Mouse (Mus musculus): Measurements from ENCODE around the gene Mxd3.

GRCm38 (mm10) chr13:55330567-55331400, 1.2 kb upstream of the Mxd3 start:
- TF ChIP-seq CTCF (IDR thresholded peaks at IDR 0.05; ENCODE audit: borderline replicate concordance, insufficient read depth, low read length) = no peak
- no peak for TF ChIP-seq POLR2A (IDR thresholded peaks at IDR 0.05; ENCODE audit: low read depth, low read length)

Measured in embryonic fibroblast, embryonic 13.5 days (primary cell).